Mouse (Mus musculus) left cerebral cortex, adult 8-10 months (tissue): ENCODE results near the gene 1700025C18Rik. TPM values are rescaled to one million over a fixed set of nuclear protein-coding genes. Genes with fewer than 3 reads are reported as not detected.
A peak's percentile ranks its signal among the peaks of the same experiment; 100 is the strongest.

Source experiments
- DNase-seq, 2 experiments: peaks; one replicate each; pipeline ENCODE4 v3.0.0; 2022; ENCODE audit warnings: low spot score in 2 of 2
- total RNA-seq, 4 experiments: library from RNA; stranded (reverse); gene quantifications; 2 replicates each; pipeline ENCODE4 v1.2.4; 2022

The 1700025C18Rik gene
- total RNA-seq, 4 experiments from 2014 or later = not detected

DNA sequence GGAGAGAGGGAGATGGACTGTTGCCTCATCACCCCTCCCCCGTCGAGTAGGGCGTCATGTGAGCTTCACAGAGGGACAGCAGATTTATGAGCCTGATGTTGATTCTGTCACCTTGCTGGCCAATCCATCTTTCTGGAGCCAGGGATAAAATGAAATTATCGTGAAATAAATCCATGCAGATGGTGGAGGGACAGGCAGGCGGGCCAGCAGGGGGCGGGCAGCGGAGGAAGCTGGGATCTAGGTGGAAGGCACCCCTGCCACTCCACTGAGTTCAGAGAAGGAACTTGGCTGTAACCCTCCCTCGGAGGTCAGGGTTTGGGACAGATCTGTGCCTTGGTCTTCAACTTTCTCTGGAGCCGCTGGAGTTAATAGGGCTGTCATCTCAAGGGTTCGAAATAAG is 11.9 kb downstream of the 1700025C18Rik start:
- no peak for DNase-seq

GRCm38 (mm10) chr2:165078045-165078444 is 12.5 kb downstream of the 1700025C18Rik start:
- DNase-seq = no peak

- no peak for DNase-seq
Measured at GRCm38 (mm10) chr2:165077055-165077454, 13.5 kb downstream of the 1700025C18Rik start.

DNA sequence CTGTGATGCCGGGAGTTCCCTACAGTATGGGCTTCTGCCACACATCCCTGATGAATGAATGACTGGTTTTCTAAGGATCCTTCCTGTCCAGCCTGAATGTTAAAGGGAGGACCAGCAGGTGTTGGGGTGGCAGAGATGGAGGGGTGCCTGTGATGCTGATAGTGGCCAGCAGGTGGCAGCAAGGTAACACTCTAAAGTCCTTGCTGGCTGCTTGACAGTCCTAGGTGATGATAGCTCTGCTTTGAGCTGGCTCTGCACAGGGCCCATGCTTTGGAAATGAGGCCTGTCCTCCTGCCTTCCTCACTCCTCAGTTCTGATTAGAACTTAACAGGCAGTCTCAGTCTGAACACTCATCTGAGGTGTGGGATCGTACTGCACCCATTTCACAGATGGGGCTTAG is 15.6 kb downstream of the 1700025C18Rik start:
- DNase-seq = peak; percentile 70 to 89

DNA sequence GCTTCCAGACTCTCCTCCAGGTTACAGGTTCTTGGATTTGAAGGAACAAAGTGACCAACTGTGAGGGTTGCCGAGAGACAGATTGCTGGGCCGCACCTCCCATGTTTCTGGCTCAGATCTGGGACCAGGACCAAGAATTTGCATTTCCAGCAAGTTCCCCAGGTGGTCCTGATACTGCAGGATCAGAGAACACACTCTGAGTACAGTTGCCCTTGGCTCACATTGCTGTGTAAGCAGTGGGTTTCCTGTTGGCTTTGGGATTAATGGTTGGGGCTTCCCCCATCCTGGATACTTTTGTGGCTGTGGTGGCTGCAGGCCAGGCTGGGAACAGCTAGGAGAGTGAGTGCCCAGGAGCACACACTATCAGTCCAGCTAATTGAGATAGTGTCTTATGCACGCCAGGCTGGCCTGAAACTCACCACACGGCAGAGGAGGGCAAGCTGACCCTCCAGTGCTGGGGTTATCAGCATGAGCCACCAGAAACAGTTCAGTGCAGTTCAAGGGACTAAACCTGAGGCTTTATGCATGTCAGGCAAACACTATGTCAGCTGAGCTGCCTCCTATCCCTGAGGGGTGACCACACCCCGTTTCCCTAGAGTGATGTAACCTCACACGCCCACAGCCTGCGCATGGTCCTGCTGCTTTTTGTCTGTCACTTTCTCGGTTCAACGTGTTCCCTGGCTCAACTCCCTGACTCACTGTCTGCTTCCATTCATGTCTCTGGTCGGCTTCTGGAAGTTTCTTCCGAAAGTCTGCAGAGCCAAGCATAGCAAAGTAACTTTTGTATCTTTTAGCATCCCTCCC is 16.3 kb downstream of the 1700025C18Rik start:
- peak; percentile 43 to 58 for DNase-seq

DNA sequence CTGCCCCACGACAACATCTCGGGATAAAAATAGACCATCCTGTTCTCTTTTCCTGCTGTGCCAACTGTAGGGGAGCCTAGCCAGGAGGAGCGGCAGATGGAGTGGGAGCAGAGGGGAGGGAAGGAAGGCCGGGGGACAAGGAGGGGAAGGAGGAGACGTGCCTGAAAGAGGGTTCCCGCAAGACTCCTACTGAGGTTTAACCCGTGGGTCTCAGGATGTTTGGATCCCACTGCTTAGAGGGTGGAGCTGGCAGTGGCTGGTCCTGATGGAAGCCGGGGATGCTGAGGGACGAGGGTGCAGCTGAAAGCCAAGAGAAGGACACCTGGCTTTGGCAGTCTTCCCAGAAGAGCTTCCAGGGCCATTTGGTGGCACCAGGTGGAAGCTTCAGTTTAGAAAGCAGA is 17.2 kb downstream of the 1700025C18Rik start:
- DNase-seq = no peak

DNA sequence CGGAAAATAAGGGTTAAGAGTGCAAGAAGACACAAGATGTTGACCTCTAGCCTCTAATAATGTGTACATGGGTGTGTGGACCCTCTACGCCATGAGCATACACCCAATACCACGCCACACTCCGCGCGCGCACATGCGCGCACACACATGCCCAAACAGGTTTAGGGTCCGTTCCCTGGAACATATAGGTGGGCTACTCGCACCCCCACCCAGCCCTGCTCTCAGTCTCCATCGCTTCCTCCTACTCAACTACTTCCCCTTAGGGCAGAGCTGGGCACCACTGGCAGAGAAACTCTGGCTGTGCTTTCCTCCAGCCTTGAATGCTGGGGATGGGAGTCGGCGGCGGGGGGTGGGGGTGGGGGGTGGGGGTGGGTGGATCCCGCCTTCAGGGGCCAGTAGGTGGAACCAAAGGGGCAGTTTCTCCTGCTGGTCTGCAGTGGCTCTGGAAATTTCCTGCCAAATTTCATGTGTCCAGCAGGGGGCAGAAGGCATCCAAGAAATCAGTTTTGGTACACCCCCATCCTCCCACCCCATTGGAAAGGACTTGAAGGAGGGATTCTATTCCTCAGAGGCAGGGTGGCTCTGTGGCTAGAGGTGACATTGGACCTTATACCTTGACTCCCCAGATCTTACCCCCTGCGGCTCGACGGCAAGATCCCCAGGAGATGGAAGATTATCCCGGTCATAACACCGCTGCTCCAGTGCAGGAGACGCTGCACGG is 20.3 kb downstream of the 1700025C18Rik start:
- DNase-seq = peak; percentile 45 to 48

GRCm38 (mm10) chr2:165068806-165069205 is 21.7 kb downstream of the 1700025C18Rik start:
- no peak for DNase-seq

GRCm38 (mm10) chr2:165064489-165064888 is 26.1 kb downstream of the 1700025C18Rik start:
- DNase-seq = peak in 1 of 2 experiments; percentile 79

DNA sequence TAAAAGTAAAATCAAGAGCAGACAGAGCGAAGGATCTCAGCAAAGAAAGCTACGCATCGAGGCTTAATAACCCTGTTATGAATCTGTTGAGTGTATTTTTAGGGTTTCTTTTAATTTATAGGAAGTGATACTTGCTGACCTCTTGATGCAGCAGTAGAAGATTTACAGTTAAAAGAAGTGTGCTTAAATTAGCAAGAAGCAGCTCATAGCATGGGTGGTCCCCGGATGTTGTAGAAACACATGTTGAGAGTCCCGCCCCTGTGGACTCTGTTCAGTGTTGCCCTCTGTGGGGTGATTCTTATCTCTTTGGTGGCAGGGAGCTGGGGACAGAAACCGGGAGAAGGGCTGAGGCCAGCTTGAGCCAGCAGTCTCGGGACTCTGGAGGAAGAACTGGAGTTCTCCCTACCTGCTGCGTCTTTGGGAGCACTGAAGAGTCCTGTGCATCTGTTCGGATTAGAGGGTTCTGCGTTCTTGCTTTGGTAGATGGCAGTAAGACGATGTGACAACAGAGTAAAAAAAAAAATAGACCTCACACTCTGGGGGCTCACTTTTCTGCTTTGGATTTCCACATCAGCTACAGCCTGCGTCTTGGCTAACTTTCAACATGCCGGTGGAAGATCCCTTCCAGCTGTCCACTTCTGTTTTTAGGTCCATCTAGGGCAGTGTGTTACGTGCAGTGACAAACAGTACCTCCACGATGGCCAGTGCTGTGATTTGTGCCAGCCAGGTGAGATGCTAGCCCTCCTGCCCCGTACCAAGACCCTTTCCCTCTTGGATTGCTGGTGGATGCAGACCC is 28.7 kb downstream of the 1700025C18Rik start:
- DNase-seq = no peak

- no peak for DNase-seq
Measured at GRCm38 (mm10) chr2:165059961-165060360, 30.6 kb downstream of the 1700025C18Rik start.

DNA sequence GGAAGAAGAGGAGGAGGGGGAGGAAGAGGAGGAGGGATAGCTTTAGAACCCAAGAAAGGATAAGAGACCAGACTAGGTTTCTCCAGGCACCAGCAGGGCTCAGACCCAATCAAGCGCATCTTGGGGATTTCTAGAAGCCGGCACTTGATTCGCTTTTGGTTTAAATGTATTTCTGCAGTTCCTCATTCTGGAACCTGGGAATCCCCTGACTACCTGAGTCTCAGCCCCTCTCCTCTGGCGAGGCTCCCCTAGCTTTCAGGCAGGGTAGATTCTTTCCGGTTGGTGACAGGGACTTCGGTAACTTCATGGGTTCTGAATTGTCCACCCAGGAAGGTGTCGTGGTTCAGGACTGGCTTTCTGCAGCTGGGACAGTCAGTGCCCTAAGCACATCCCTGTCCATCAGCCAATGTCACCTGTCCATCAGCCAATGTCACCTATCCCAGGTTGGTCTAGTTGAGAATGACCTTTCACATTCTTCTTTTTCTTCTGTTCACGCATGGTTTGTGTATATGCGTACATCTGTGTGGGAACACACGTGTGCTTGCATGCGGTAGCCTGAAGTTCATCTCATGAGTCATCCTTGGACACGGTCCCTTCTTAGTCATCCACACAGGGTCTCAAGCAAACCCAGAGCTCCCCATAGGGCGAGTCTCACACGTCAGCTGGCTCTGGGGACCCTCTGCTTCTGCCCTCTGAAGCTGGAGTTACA is 34.0 kb downstream of the 1700025C18Rik start:
- no peak for DNase-seq

GRCm38 (mm10) chr2:165055905-165056304 is 34.6 kb downstream of the 1700025C18Rik start:
- DNase-seq = no peak

DNA sequence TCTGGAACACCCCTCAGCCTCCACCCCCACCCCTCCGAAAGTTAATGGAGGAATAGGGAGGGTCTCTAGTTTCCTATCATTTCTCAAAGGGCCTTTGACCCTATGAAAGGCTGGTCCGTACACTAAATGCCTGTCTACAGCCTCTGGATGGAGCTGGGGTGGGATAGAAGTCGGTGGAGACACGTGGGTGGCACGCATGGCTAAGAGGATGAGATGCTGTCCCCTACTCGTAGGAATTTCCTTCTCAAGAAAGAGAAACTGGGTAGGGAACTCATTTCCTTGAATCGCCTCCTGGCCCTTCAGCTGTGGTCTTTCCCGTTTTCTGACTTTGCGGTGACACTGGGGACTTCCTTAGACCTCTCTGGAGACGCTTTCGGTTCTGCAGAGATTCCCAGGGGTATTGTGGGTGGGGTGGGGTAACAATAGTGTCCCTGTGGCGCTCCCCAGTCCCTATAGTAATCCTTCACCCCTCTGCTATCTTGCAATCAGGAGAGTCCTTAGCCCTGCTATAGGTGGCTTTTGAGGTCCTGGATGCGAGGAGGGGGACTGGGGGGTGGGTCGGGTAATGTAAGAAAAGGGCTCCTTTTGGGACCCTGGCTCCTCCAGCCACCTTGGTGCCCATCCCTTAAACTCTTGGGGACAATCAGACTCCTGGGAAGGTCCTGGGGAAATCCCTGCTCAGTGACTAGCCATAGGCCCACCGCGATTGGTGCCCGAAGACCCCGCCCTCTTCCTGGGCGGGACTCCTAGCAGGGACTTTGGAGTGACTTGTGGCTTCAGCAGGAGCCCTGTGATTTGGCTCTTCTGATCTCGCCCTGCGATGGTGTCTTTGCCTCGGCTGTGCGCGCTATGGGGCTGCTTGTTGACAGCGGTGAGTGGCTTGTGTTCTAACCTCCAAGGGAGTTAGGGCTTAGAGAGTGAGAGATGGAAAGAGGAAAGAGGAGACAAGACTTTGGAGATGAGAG is 35.4 kb downstream of the 1700025C18Rik start, which contains the start of gene Cd40:
Gene Cd40, plus strand, starts transcription at position 740 of the 965 bp plus-strand sequence.
- no peak for DNase-seq

- no peak for DNase-seq
Measured at GRCm38 (mm10) chr2:165051566-165051965, 39.0 kb downstream of the 1700025C18Rik start.

GRCm38 (mm10) chr2:165050826-165051548 is 39.6 kb downstream of the 1700025C18Rik start:
- DNase-seq = no peak

- DNase-seq = no peak
Measured at GRCm38 (mm10) chr2:165049044-165049443, 41.5 kb downstream of the 1700025C18Rik start.

DNA sequence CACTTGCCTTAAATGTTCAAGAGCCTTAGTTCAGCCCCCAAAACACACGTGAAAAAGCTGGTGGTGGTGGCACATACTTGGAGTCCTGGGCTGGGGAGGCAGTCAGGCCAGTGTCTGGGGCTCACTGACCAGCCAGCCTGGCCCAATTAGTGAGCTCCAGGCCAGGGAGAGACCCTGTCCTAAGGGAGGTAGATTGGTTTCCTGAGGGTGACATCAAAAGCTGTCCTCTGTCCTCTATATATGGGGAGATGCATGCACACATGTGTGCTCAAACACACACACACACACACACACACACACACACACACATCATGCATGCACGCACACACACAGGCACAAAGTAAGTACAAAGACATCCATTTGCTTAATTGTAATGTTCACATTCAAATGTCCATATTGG is 46.8 kb downstream of the 1700025C18Rik start:
- no peak for DNase-seq

DNA sequence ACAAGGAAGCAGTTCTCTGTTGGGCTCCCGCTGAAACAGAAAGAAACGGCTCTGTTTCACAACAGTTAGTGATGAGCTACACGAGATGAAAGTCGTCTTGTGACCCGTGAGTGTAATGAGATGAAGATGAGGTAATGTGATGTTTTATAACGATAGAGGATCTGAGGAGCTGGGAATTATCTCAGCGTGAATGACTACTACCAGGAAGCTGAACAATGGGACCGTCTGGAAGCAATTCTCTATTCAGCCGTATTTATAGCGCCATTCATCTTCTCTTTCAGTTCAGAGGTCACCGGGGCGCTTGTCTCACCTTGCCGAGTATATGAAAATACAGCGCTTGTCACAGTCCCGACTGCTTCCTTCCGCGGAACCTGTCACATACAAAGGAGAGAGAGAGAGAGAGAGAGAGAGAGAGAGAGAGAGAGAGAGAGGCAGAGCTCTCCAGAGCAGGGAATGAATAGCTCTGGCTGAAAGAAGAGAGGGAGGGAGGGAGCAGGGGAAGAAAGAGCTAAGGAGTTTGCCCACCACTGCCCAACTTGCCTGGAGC is 47.4 kb downstream of the 1700025C18Rik start:
- no peak for DNase-seq
